Mouse (Mus musculus) E14TG2a.4 (cell line): ENCODE measurements around the gene Zfp668.
"Not testable (repeated sequence)": the region's sequence is repeated elsewhere in the genome, so short reads cannot be mapped to it uniquely, and the experiment has no call there.

Experiments
- H3K27me3 ChIP-seq: 2 replicates; pipeline ENCODE4 v1.6.1; 2014; ENCODE audit warnings: low read length, control low read depth; ENCODE audit not compliant: insufficient read depth
- H3K36me3 ChIP-seq: 2 replicates; pipeline ENCODE4 v1.6.1; 2014; ENCODE audit warnings: low read length, control low read depth; ENCODE audit not compliant: insufficient read depth
- H3K4me1 ChIP-seq: replicated peaks from 2 replicates; pipeline ENCODE4 v1.6.1; 2014; ENCODE audit warnings: low read depth, low read length, control low read depth
- H3K4me3 ChIP-seq: replicated peaks from 2 replicates; pipeline ENCODE4 v1.5.1; 2014; ENCODE audit warnings: mild to moderate bottlenecking, low read length
- H3K9me3 ChIP-seq: 2 replicates; pipeline ENCODE4 v1.6.1; 2014; ENCODE audit warnings: low read length, control low read depth
- CTCF ChIP-seq: conservative IDR thresholded peaks from 2 replicates; pipeline ENCODE4 v1.5.1; 2014; ENCODE audit warnings: low read length
- NANOG ChIP-seq: IDR thresholded peaks from 2 replicates; pipeline ENCODE4 v1.6.1; 2014; ENCODE audit warnings: borderline replicate concordance, low read length, mixed read lengths
- POU5F1 ChIP-seq: IDR thresholded peaks from 2 replicates; pipeline ENCODE4 v1.6.1; 2014; ENCODE audit warnings: low read length, borderline replicate concordance

Gene Zfp668

GRCm38 (mm10) chr7:127841340-127842000 is 35.2 kb downstream of the Zfp668 start:
- H3K4me1 ChIP-seq = peaks cover 23% of the 10 kb centered on the region
- no peaks in the 10 kb centered on the region for H3K9me3 ChIP-seq
- H3K27me3 ChIP-seq = peaks cover 3% of the 10 kb centered on the region; the same call in 1 of the 2 replicates
- H3K36me3 ChIP-seq = peaks cover 23% of the 10 kb centered on the region
- no peak for TF ChIP-seq CTCF
- TF ChIP-seq NANOG = no peak
- TF ChIP-seq POU5F1 = no peak
- H3K4me3 ChIP-seq = peak overlapping the region; percentile 93

GRCm38 (mm10) chr7:127840886-127841285 is 35.7 kb downstream of the Zfp668 start:
- H3K27me3 ChIP-seq = peaks cover 3% of the 10 kb centered on the region; the same call in 1 of the 2 replicates
- peaks cover 17% of the 10 kb centered on the region for H3K4me1 ChIP-seq
- TF ChIP-seq CTCF (no peak), POU5F1 (no peak), NANOG (no peak)
- peak overlapping the region; percentile 93 for H3K4me3 ChIP-seq
- H3K9me3 ChIP-seq = no peaks in the 10 kb centered on the region
- H3K36me3 ChIP-seq = peaks cover 18% of the 10 kb centered on the region

GRCm38 (mm10) chr7:127840031-127840430 is 36.6 kb downstream of the Zfp668 start:
- H3K9me3 ChIP-seq, H3K4me3 ChIP-seq, H3K27me3 ChIP-seq: not testable (repeated sequence)
- H3K4me1 ChIP-seq = peaks cover 15% of the 10 kb centered on the region
- H3K36me3 ChIP-seq = peaks cover 16% of the 10 kb centered on the region

- peak; percentile 40 for TF ChIP-seq CTCF
- H3K27me3 ChIP-seq, H3K9me3 ChIP-seq, H3K4me3 ChIP-seq, H3K36me3 ChIP-seq: not testable (repeated sequence)
- peaks cover 13% of the 10 kb centered on the region for H3K4me1 ChIP-seq
These were observed 38.8 kb downstream of the Zfp668 start for GRCm38 (mm10) chr7:127837878-127838277.

- no peaks in the 10 kb centered on the region for H3K9me3 ChIP-seq
- TF ChIP-seq NANOG = no peak
- no peak for TF ChIP-seq CTCF
- TF ChIP-seq POU5F1 = no peak
- no peaks in the 10 kb centered on the region for H3K36me3 ChIP-seq
- H3K4me3 ChIP-seq = no peak overlapping the region
- peaks cover 3% of the 10 kb centered on the region; the same call in 1 of the 2 replicates for H3K27me3 ChIP-seq
- H3K4me1 ChIP-seq = peaks cover 9% of the 10 kb centered on the region
These were observed 39.2 kb downstream of the Zfp668 start for GRCm38 (mm10) chr7:127837473-127837872.

GRCm38 (mm10) chr7:127835550-127835949 is 41.1 kb downstream of the Zfp668 start:
- no peaks in the 10 kb centered on the region for H3K9me3 ChIP-seq
- no peaks in the 10 kb centered on the region for H3K36me3 ChIP-seq
- H3K4me1 ChIP-seq = peaks cover under 1% of the 10 kb centered on the region; the same call in 1 of the 2 replicates
- H3K4me3 ChIP-seq = no peak overlapping the region
- no peak for TF ChIP-seq CTCF
- H3K27me3 ChIP-seq = peaks cover 3% of the 10 kb centered on the region; the same call in 1 of the 2 replicates

DNA sequence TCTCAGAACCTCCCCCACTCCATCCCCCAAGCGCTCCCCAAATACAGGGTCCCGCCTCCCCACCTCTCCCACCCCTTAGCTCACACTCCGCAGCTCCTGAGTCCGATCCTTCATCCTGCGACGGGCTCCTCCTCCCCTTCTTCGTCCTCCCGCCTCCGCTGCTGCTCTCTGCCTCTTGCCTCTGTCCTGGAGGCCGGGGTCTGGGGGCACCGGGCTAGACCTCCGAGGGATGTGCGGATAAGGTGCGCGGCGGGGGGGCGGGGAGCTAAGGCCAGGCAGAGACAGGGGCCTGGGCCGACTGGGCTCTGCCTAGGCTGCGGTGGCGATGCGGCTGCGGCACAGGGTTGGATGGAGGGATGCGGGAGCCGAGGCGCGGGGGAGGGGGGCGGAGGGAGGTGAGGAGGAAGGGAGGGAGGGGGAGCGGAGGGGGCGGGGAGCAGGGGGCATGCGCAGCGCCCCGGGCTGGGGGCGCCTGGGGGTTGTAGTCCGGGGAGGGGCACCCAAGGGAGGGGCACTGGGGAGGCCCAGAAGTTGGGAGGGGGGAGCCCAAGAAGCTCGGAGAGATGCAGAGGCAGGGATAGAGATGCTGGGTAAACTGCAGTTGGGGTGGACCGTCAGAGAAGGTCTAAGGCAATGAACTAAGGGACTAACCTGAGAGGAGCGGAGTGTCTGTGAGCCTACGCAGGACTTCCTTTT is 52.3 kb downstream of the Zfp668 start, which contains the start of the genes Stx4a and Stx1b:
TSS of gene Stx4a (plus strand) at position 119 of the 696 bp plus-strand sequence.
TSS of gene Stx1b (minus strand) at position 374 of the 696 bp plus-strand sequence.
- Histone ChIP-seq H3K27me3 (peaks cover 27% of the 10 kb centered on the region), H3K4me3 (peak within 1 kb of the TSS; percentile 83), H3K4me1 (peaks cover 12% of the 10 kb centered on the region), H3K36me3 (no peaks in the 10 kb centered on the region), H3K9me3 (no peaks in the 10 kb centered on the region)
- no peak for TF ChIP-seq POU5F1
- TF ChIP-seq CTCF = no peak
- no peak for TF ChIP-seq NANOG

DNA sequence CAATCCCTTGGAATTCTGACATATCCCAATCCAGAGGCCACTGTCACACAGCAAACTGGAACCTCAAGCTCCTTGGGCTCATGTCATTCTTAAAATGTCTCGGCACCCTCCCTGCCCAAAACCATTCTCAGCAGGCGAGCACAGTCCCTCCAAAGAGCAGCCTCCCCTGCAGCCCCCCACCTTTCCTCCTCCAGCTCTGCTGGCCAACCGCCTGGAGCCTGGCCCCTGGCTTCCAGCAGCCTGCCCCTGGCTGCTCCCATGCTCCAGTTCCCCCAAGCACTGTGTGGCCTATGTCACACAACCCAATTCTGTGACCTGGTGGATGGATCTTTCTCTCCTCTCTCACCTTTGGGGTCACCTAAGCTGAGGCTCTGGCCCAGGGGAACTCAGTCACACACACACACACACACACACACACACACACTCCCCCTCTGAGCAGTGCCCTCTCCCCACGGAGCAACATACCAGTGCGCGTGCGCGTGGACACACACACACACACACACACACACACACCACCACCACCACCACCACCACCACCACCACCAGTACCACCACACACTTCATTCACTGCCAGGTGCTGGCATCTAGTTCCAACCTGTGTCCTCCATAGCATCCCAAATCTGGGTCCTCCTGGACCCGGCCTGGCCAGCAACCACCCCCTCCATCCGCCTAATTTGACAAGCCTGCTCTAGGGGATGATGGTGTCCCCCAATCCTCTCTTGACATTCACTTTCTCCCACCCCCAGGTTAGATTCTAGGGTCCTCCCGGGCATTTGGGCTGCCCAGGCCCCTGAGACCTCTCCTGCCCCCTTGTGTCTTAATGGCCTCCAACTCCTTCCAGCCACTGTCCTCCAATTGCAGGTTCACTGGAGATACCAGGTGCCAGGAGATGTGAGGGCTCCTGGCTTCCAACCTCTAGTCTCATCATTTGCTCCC is 53.1 kb downstream of the Zfp668 start:
- Histone ChIP-seq H3K4me1 (peaks cover 12% of the 10 kb centered on the region), H3K36me3 (no peaks in the 10 kb centered on the region), H3K27me3 (peaks cover 27% of the 10 kb centered on the region), H3K9me3 (no peaks in the 10 kb centered on the region), H3K4me3 (peak overlapping the region; percentile 83)
- TF ChIP-seq NANOG (no peak), CTCF (peak; percentile 11; the same call in 1 of the 2 replicates), POU5F1 (no peak)

DNA sequence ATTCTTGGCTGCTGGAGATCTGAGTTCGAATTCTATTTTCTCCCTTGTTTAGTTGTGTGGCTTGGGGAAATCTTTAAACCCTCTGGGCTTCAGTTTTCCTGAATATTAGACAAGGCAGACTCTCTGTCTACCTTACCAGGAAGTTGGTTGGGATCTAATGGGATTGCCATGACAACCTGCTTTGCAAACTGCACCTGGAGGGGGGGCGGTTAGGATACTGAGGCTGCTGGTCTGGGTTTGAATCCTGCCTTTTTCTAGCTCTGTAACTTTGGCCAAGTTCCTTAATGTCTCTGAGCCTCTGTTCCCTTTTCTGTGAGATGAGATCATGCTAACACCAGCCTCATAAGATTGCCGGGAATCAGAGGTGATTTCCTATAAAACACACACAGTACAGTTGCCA is 54.1 kb downstream of the Zfp668 start:
- H3K27me3 ChIP-seq = peaks cover 30% of the 10 kb centered on the region
- H3K4me3 ChIP-seq = no peak overlapping the region
- no peaks in the 10 kb centered on the region for H3K9me3 ChIP-seq
- H3K4me1 ChIP-seq = peaks cover 12% of the 10 kb centered on the region
- TF ChIP-seq NANOG (no peak), POU5F1 (no peak), CTCF (no peak)
- H3K36me3 ChIP-seq = no peaks in the 10 kb centered on the region
